Mouse (Mus musculus): Measurements from ENCODE around the gene Nr0b1. TPM values are rescaled to one million over a fixed set of nuclear protein-coding genes. Genes with fewer than 3 reads are reported as not detected.

The Nr0b1 gene
- not detected for total RNA-seq (2023)

DNA sequence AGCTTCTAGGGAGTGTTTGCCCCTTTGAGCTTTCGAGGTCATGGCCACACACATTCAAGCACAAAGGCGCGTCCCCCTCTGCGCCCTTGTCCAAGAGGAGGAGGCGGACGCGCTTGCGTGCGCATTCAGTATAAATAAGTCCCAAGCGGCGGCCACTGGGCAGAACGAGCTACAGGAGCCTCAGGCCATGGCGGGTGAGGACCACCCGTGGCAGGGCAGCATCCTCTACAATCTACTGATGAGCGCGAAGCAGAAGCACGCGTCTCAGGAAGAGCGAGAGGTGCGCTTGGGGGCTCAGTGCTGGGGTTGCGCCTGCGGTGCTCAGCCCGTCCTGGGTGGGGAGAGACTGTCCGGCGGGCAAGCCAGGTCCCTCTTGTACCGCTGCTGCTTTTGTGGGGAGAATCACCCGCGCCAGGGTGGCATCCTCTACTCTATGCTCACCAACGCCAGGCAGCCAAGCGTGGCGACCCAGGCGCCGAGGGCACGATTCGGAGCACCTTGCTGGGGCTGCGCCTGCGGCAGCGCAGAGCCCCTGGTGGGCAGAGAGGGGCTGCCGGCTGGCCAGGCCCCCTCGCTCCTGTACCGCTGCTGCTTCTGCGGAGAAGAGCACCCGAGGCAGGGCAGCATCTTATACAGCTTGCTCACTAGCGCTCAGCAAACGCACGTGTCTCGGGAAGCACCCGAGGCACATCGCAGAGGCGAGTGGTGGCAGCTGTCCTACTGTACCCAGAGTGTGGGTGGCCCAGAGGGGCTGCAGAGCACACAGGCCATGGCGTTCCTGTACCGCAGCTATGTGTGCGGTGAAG, at the start of gene Nr0b1:
Nr0b1 (plus strand) TSS at position 151 of the 806 bp plus-strand sequence.

Other genes with a start within 250 kb of the Nr0b1 start
- not detected for gene Samt3, start 147.6 kb upstream of the Nr0b1 start, total RNA-seq (2023)
- not detected for gene Mageb4, start 113.3 kb downstream of the Nr0b1 start, total RNA-seq (2023)

Measured in T-cell, adult 66 days (primary cell).